10 mouse cellular contexts compared by ENCODE assay signal in the genomic region with DNA sequence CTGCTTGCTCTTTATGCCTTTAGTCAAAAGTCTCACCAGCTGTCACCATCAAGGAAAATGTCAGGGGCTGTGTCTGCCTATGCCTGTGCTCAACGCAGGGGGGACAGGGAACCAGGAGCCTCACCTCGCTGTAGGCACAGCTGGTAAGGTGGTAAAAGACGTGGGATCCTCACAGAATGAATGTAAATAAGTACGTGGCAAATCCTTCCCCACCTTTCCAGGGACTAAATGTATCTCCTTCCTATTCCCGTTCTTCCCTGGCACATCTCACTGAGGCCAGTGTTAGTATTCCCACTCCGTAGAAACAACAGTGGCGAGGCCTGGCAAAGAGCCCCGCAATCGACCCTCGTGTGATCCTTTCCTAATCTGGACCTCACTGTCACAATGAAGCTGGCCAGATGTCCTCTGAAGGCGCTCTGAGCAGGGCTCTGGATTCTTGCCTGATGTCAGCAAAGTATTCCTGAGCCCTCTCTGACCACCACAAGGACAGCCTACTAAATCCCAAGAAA.
DNase-seq lines count a peak whose midpoint lies in the region; ATAC-seq and TF ChIP-seq lines count a peak whose summit lies in the region.
"Had no signal": no experiment of that assay in that cellular context is flagged by ENCODE, and none has a peak within 500 bp of the region (broad histone marks: within the 10 kb centered on the region; RNA-seq: fewer than 3 reads in every experiment).

No protein-coding gene starts in this region.

- ATAC-seq in frontal cortex, adult (ENCODE audit: low TSS enrichment): peak; percentile 73
- ATAC-seq in activated CD4-positive, CD25-positive, alpha-beta regulatory T cell, adult 4 months: no peak

- TF ChIP-seq POLR2A in cerebellum, adult 2 months (IDR thresholded peaks at IDR 0.05; ENCODE audit: borderline replicate concordance, insufficient read depth, low read length): no peak

- H3K4me3 ChIP-seq in cerebellum, adult 2 months (replicated peaks; ENCODE audit: insufficient read depth, low read depth, low read length): no peak overlapping the region
- H3K4me3 ChIP-seq: megakaryocyte, embryonic 14.5 days had no signal

- WGBS in cerebellum, adult 2 months: 35% methylated on average over 11 of the region's 11 CpGs

- H3K27me3 ChIP-seq in cerebellum, adult 2 months (ENCODE audit: control insufficient read depth, insufficient read depth, low read length): no peaks in the 10 kb centered on the region
- H3K27me3 ChIP-seq: CH12.LX; megakaryocyte, embryonic 14.5 days had no signal

- H3K27ac ChIP-seq in cerebellum, adult 2 months (ENCODE audit: insufficient read depth, low read length): no peak overlapping the region

- H3K4me1 ChIP-seq in cerebellum, adult 2 months (ENCODE audit: control insufficient read depth, insufficient read depth, low read length): no peaks in the 10 kb centered on the region
- H3K4me1 ChIP-seq: megakaryocyte, embryonic 14.5 days had no signal

- TF ChIP-seq CTCF in cerebellum, adult 2 months (IDR thresholded peaks at IDR 0.05; ENCODE audit: borderline replicate concordance, insufficient read depth, low read depth, low read length): no peak

- DNase-seq in frontal cortex, postnatal 14 days (ENCODE audit: low spot score in 2 of 2): no peak
- peak; percentile 17 for DNase-seq in urinary bladder, postnatal 14 days (ENCODE audit: low spot score)
- no peak for DNase-seq in urinary bladder, postnatal 25 days (ENCODE audit: low spot score)
- DNase-seq in layer of hippocampus, postnatal 14 days (ENCODE audit: low spot score in 2 of 2): peak; percentile 34 to 46
- DNase-seq in c-Kit-positive CD71-positive TER-119-positive erythroid progenitor cells, embryonic 14.5 days (ENCODE audit: low spot score): no peak
- no peak for DNase-seq in cerebellum, adult 2 months

Comparison
In these comparisons a context has a peak if more than half of its experiments do, and no peak if none do; other contexts are left out.
1. DNase-seq: peak in urinary bladder, postnatal 14 days (single experiment) and layer of hippocampus, postnatal 14 days (2 of 2); none in frontal cortex, postnatal 14 days (0 of 2), urinary bladder, postnatal 25 days (single experiment), c-Kit-positive CD71-positive TER-119-positive erythroid progenitor cells, embryonic 14.5 days (single experiment) and cerebellum, adult 2 months (0 of 2).